Mouse (Mus musculus) thymus, postnatal 4 days (tissue): ENCODE results near the gene Prg2.

ENCODE experiments used
- DNase-seq: peaks from one replicate; pipeline ENCODE4 v3.0.0; 2021

Gene Prg2

DNA sequence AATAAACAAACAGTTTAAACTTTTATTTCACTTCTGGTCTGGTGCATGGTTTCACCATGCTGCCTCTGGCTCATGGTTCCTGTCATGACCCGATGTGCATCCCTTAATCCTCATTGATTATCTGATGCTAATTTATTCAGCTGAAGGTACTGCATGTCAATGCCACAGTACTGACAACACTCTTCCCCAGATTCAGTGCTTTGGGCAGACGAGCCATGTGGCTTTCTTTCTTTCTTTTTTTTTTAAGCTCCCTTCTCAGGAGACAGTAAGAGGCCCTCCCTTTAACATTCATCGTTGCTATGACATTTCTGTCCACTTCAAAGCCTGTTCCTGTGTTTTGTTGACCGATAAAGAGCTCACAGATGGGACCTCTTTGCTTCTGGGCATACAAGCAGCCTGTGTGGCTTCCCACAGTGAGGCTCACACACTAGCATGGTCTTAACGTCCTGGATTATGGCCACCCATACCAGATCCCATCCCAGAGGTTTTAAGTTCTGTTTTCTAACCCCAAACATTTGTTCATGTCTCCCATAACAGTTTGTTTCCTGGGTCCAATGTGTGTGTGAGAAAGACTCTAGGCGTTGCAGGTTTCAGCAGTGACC lies 17.3 kb upstream of the Prg2 start:
- no peak for DNase-seq

GRCm38 (mm10) chr2:84964111-84964801 lies 16.0 kb upstream of the Prg2 start:
- no peak for DNase-seq

- no peak for DNase-seq
Observed at GRCm38 (mm10) chr2:84967318-84967991, 12.8 kb upstream of the Prg2 start.

GRCm38 (mm10) chr2:84975580-84975979 lies 4.7 kb upstream of the Prg2 start:
- no peak for DNase-seq

GRCm38 (mm10) chr2:84987930-84988329 lies 7.7 kb downstream of the Prg2 start, which contains the start of gene Prg3:
TSS of gene Prg3 (plus strand) at chr2:84988215.
- DNase-seq: no peak

GRCm38 (mm10) chr2:84996376-84996775 lies 16.1 kb downstream of the Prg2 start:
- DNase-seq: no peak

DNA sequence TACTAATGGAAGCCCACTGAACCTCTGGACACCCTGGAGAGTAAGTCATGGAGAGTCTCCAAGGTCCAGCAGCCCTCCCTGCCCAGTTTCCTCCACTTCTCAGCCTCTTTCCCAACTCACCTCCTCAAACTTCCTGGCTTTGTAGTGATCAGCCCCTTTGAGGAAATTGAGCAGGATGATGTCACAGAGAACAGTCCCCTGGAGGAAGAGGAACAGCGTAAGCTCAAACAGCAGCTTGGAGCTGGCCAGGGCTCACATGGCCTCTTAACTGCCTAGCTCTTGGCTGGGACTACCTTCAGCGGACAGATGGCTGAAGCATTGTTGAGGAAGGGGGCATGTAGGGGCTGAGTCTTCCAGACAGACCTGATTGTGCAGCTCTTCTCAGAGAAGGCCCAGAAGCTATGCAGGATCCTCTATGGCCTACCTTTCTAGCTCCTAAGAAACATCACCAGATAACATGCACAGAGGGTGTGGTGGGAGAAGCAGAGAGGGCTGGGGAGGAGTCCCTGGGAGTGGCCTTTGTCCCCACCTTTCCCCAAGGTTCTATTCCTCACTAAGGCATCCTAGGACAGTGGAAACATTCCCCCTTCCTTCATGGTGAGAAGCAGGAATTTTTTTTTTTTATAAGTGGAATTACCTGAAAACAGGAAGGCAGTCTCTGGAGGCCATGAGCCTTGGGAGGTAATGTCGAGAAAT lies 19.4 kb downstream of the Prg2 start:
- no peak for DNase-seq

GRCm38 (mm10) chr2:85001497-85001896 lies 21.2 kb downstream of the Prg2 start:
- DNase-seq: no peak

- no peak for DNase-seq
Observed at GRCm38 (mm10) chr2:85002575-85002974, 22.3 kb downstream of the Prg2 start.

- DNase-seq: no peak
Observed at GRCm38 (mm10) chr2:85004341-85004740, 24.1 kb downstream of the Prg2 start.

GRCm38 (mm10) chr2:85006600-85006999 lies 26.3 kb downstream of the Prg2 start:
- no peak for DNase-seq

GRCm38 (mm10) chr2:85007729-85008128 lies 27.5 kb downstream of the Prg2 start:
- DNase-seq: peak; percentile 25

GRCm38 (mm10) chr2:85009212-85009611 lies 29.0 kb downstream of the Prg2 start:
- DNase-seq: no peak

DNA sequence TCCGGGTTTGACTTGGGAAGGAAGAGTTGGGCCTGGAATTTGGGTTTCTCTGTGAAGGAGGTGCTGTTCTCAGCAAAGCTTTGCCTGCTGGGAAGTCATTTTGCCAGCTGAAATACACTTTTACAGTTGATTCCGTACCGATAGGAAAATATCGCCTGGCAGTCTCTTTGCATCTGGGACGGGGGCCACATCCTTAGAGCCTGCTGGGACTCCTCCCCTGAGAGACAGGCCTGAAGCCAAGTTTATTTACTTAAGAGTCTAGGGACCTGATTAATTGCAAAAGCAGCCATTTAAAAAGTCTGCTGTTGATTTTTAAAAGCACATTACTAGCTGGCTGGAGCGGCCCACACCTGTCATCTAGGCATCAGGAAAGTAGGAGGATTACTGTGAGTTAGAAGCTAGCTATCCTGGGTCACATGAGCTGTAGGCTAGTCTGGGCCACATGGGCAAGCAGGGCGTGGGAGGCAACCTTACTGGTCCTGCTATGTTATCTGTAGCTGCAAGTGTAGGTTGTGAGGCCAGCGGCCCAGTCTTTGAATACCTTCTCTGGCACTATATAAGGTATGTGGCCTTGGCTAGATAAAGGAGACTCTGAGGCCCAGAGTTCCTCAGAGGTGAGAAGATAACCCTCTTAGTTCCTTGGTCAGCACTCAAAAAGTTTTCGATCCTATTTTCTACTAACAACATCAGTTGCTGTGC lies 31.8 kb downstream of the Prg2 start:
- DNase-seq: no peak

DNA sequence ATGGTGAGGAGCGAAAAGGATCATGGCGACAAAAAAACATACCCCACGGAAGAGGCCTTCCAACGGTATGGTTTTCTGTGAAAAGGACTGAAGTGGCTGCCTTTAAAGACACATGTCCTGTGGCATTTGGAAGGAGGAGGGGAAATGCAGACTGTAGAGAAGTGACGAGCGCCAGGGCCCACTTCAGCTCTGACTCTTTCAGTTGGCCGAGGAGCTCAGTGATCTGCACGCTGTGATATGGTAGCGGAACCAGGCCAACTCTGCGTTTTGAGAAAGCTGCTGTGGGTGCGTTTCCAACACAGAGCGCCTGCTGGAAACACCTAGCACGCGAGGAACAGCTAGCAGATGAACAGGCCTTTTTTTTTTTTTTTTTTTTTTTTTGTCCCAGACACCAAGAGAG lies 32.4 kb downstream of the Prg2 start:
- DNase-seq: no peak

GRCm38 (mm10) chr2:85013826-85014587 lies 33.7 kb downstream of the Prg2 start:
- no peak for DNase-seq

DNA sequence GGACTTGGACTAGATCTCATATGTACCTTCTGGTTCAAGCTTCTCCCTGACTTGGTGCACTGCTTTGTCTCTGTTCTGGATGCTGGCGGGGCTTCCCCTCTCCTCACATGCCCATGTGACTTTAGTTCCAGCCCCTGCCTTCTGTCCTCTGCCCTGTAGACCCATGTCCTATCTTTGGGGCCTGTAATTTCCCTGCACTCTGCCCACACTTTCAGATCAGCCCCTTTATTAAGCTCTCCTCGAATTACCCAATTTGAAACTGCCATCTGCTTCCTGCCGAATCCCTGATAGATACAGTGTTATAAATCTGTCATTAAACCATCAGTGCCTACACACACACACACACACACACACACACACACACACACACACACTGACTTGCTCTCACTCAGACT lies 34.3 kb downstream of the Prg2 start:
- DNase-seq: no peak

GRCm38 (mm10) chr2:85022043-85022442 lies 41.8 kb downstream of the Prg2 start:
- DNase-seq: no peak

DNA sequence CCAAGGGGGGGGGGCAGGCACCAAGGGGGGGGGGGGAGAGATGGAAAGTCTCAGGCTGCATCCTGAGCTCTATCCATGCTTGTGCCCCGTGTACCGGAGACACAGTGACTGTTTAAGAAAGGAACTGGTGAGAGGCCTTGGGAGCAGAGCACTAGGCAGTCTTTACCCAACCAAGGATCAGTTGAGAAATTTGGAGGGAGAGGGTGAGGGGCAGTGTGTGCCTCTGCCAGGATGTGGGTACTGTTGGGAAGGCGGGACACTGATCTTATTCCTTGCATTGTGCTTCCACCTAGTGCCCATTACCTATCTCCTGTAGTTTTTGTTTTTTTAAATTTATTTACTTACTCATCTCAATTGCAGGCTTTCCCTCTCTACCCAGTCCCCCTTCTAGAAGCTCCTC lies 45.9 kb downstream of the Prg2 start:
- no peak for DNase-seq

GRCm38 (mm10) chr2:85027281-85027680 lies 47.0 kb downstream of the Prg2 start:
- no peak for DNase-seq

DNA sequence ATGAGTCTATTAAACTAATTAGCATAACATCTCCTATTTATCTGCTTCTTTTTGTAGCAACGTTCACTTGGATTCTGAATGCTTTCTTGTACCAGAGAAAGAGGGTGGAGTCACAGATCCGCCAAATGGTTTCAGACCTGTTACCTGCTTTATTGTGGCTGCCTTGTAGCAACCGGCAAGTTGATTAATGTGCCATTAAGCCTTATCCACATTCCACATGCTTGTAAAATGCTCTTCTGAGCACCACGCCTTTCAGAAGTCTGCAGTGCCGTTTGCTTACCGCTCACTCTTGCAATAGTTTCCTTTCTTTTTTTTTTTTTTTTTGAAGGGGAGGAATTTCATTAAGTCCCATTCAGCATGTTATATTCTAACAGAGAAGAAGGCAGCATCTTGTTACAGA lies 49.6 kb downstream of the Prg2 start:
- no peak for DNase-seq

GRCm38 (mm10) chr2:85030989-85031388 lies 50.7 kb downstream of the Prg2 start:
- DNase-seq: no peak
